15 mouse cellular contexts compared by ENCODE assay signal in genomic region chr2:132927298-132927697, GRCm38 (mm10). TPM values are rescaled to one million over a fixed set of nuclear protein-coding genes. Genes with fewer than 3 reads are reported as not detected.
"Had no signal": no experiment of that assay in that cellular context is flagged by ENCODE, and none has a peak within 500 bp of the region (broad histone marks: within the 10 kb centered on the region; RNA-seq: fewer than 3 reads in every experiment).

No protein-coding gene starts in this region.

- H3K36me3 ChIP-seq: limb, embryonic 13.5 days; liver, embryonic 15.5 days; neural tube, embryonic 12.5 days had no signal

- H3K27ac ChIP-seq: limb, embryonic 13.5 days; liver, embryonic 15.5 days; neural tube, embryonic 12.5 days had no signal

- H3K4me2 ChIP-seq: limb, embryonic 13.5 days; liver, embryonic 11.5 days; liver, embryonic 15.5 days; neural tube, embryonic 12.5 days had no signal

- H3K4me3 ChIP-seq: limb, embryonic 13.5 days; liver, embryonic 15.5 days; neural tube, embryonic 12.5 days had no signal

- H3K9ac ChIP-seq: limb, embryonic 13.5 days; liver, embryonic 15.5 days; neural tube, embryonic 12.5 days had no signal

- H3K4me1 ChIP-seq: liver, embryonic 15.5 days; neural tube, embryonic 12.5 days had no signal

- DNase-seq: layer of hippocampus, adult 9-11 months; layer of hippocampus, postnatal 36 days; lung, adult 2 months; lung, postnatal 36 days; midbrain, embryonic 14.5 days; thymus, adult 18-20 months; thymus, postnatal 25 days had no signal

- ATAC-seq: lung, postnatal 0 days had no signal

- H3K27me3 ChIP-seq: limb, embryonic 13.5 days; liver, embryonic 15.5 days; neural tube, embryonic 12.5 days had no signal

- H3K9me3 ChIP-seq: limb, embryonic 13.5 days; liver, embryonic 15.5 days; neural tube, embryonic 12.5 days had no signal

RNA-seq across cellular contexts. Expression of gene Fermt1, which starts 18.4 kb away (rescaled TPM):
- total RNA-seq: megakaryocyte progenitor cell, adult 5-6 weeks; monocyte, adult 5-6 weeks; neutrophil, adult 5-6 weeks had no signal
- polyA plus RNA-seq: liver, embryonic 15.5 days; midbrain, embryonic 14.5 days had no signal

RNA-seq across cellular contexts. Expression of gene Lrrn4, which starts 46.6 kb away (rescaled TPM):
- total RNA-seq: monocyte, adult 5-6 weeks had no signal
